ENCODE assay signal across 23 mouse cellular contexts in the genomic region with DNA sequence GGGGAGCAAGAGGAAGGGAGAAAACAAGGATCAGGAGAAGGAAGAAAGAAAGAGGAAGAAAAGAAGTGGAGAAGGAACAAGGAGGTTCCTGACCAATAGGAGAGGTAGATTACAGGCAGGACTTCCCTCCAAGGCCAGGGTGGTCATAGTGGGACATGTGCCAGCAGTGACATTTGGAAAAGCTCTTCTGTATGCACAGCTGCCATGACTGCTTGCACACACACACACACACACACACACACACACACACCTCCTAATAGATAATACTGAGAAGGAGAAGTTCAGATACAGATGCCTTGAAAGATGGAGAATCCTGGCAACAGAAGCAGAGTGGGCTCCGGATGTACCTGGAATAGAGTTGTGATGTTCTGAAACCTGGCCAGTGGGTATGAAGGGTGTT.
DNase-seq lines count a peak whose midpoint lies in the region; ATAC-seq and TF ChIP-seq lines count a peak whose summit lies in the region.
"Had no signal": no experiment of that assay in that cellular context is flagged by ENCODE, and none has a peak within 500 bp of the region (broad histone marks: within the 10 kb centered on the region; RNA-seq: fewer than 3 reads in every experiment).

No protein-coding gene starts in this region.

- no peak for TF ChIP-seq POLR2A in MEL (IDR thresholded peaks at IDR 0.05; ENCODE audit: control insufficient read depth in 1 of 2, insufficient read depth in 1 of 2, low read depth in 1 of 2, low read length in 2 of 2, poor library complexity in 1 of 2)

- H3K9me3 ChIP-seq in MEL (replicated peaks; ENCODE audit: insufficient read depth, low read length) = no peaks in the 10 kb centered on the region
- no peaks in the 10 kb centered on the region for H3K9me3 ChIP-seq in liver, embryonic 11.5 days (ENCODE audit: control insufficient read depth, low read length)
- H3K9me3 ChIP-seq: embryonic facial prominence, embryonic 13.5 days; embryonic facial prominence, embryonic 15.5 days; forebrain, embryonic 10.5 days; forebrain, embryonic 12.5 days had no signal

- H3K27ac ChIP-seq in MEL (ENCODE audit: control insufficient read depth, low read depth, low read length) = no peak overlapping the region
- H3K27ac ChIP-seq in liver, embryonic 11.5 days (ENCODE audit: low read depth, low read length) = no peak overlapping the region
- H3K27ac ChIP-seq: embryonic facial prominence, embryonic 13.5 days; embryonic facial prominence, embryonic 15.5 days; forebrain, embryonic 10.5 days; forebrain, embryonic 12.5 days had no signal

- no peak for TF ChIP-seq EP300 in MEL (IDR thresholded peaks at IDR 0.05; ENCODE audit: low read depth in 1 of 2, low read length in 2 of 2)

- no peak overlapping the region for H3K4me3 ChIP-seq in MEL (ENCODE audit: control insufficient read depth in 1 of 2, insufficient read depth in 1 of 2, low read depth in 2 of 2, low read length in 2 of 2)
- no peak overlapping the region for H3K4me3 ChIP-seq in liver, embryonic 11.5 days (ENCODE audit: low read depth, low read length)
- H3K4me3 ChIP-seq: embryonic facial prominence, embryonic 13.5 days; embryonic facial prominence, embryonic 15.5 days; erythroblast, embryonic 14.5 days; forebrain, embryonic 10.5 days; forebrain, embryonic 12.5 days had no signal

- no peak for TF ChIP-seq CTCF in MEL (IDR thresholded peaks at IDR 0.05 in 2 of 3, conservative IDR thresholded peaks at IDR 0.05 in 1 of 3; ENCODE audit: control insufficient read depth in 1 of 3, insufficient read depth in 1 of 3, low read depth in 2 of 3, low read length in 3 of 3, poor library complexity in 1 of 3, severe bottlenecking in 1 of 3)

- DNase-seq in heart, postnatal 4 days = peak; percentile 12
- DNase-seq in heart, postnatal 10 days = no peak
- DNase-seq in MEL (ENCODE audit: low read depth, low spot score) (peak; percentile 17), MEL-GATA-1-ER (ENCODE audit: extremely low read depth, low read depth) (peak; percentile 6)
- DNase-seq in ovary, postnatal 10 days (ENCODE audit: low spot score) = no peak
- DNase-seq in liver, embryonic 11.5 days (ENCODE audit: low spot score) = no peak
- DNase-seq: adrenal gland, adult 2 months; adrenal gland, postnatal 10 days; adrenal gland, postnatal 25 days; cerebellum, adult 11 months; cerebellum, adult 18-20 months; cerebellum, adult 8-10 months; cerebellum, adult 9-11 months; cerebellum, postnatal 14 days; cerebellum, postnatal 36 days; embryo, embryonic 11 days had no signal

- WGBS in liver, embryonic 11.5 days = 69% methylated on average over 1 of the region's 1 CpGs

- no peaks in the 10 kb centered on the region for H3K79me2 ChIP-seq in MEL (ENCODE audit: control insufficient read depth, insufficient read depth, low read length, poor library complexity)

- no peak for TF ChIP-seq RAD21 in MEL (IDR thresholded peaks at IDR 0.05; ENCODE audit: low read depth, low read length)

- H3K4me2 ChIP-seq in liver, embryonic 11.5 days = no peak overlapping the region
- H3K4me2 ChIP-seq: embryonic facial prominence, embryonic 13.5 days; embryonic facial prominence, embryonic 15.5 days; forebrain, embryonic 12.5 days had no signal

- intact Hi-C loops in heart, postnatal 10 days (cut with DNase I) = no loop called here

- no peaks in the 10 kb centered on the region for H3K27me3 ChIP-seq in MEL (ENCODE audit: control insufficient read depth in 1 of 2, insufficient read depth in 2 of 2, low read length in 2 of 2)
- H3K27me3 ChIP-seq in liver, embryonic 11.5 days (replicated peaks; ENCODE audit: control insufficient read depth, insufficient read depth, low read length) = no peaks in the 10 kb centered on the region
- H3K27me3 ChIP-seq: embryonic facial prominence, embryonic 13.5 days; embryonic facial prominence, embryonic 15.5 days had no signal

- peaks cover 0 to 14% of the 10 kb centered on the region in 2 experiments; a peak in 2 of 4 replicates for H3K4me1 ChIP-seq in MEL (ENCODE audit: control insufficient read depth in 1 of 2, insufficient read depth in 2 of 2, low read length in 2 of 2)
- H3K4me1 ChIP-seq in liver, embryonic 11.5 days (replicated peaks; ENCODE audit: control insufficient read depth, insufficient read depth, low read length) = no peaks in the 10 kb centered on the region
- H3K4me1 ChIP-seq: embryonic facial prominence, embryonic 15.5 days had no signal

- peaks cover 0 to 3% of the 10 kb centered on the region in 2 experiments; a peak in 1 of 4 replicates for H3K36me3 ChIP-seq in MEL (ENCODE audit: control insufficient read depth in 1 of 2, insufficient read depth in 2 of 2, low read length in 2 of 2)
- H3K36me3 ChIP-seq in liver, embryonic 11.5 days (ENCODE audit: control insufficient read depth, insufficient read depth, low read length) = no peaks in the 10 kb centered on the region
- H3K36me3 ChIP-seq: embryonic facial prominence, embryonic 13.5 days; embryonic facial prominence, embryonic 15.5 days; forebrain, embryonic 10.5 days; forebrain, embryonic 12.5 days had no signal

- H3K9ac ChIP-seq in MEL (ENCODE audit: control insufficient read depth, low read depth, low read length, poor library complexity, severe bottlenecking) = no peak overlapping the region
- no peak overlapping the region for H3K9ac ChIP-seq in liver, embryonic 11.5 days (ENCODE audit: low read depth, low read length)
- H3K9ac ChIP-seq: embryonic facial prominence, embryonic 13.5 days; embryonic facial prominence, embryonic 15.5 days; forebrain, embryonic 12.5 days had no signal

- ATAC-seq in liver, embryonic 11.5 days (replicated peaks; ENCODE audit: low FRiP score) = no peak
- ATAC-seq: forebrain, embryonic 14.5 days; forebrain, embryonic 16.5 days had no signal

TF ChIP-seq in MEL, 35 proteins besides CTCF, POLR2A, EP300 and RAD21:
- no peak for TF ChIP-seq E2F4 (IDR thresholded peaks at IDR 0.05; ENCODE audit: borderline replicate concordance, low read depth, low read length)
- no peak for TF ChIP-seq POLR2AphosphoS2 (IDR thresholded peaks at IDR 0.05; ENCODE audit: low read length)
- TF ChIP-seq SMC3 (IDR thresholded peaks at IDR 0.05; ENCODE audit: low read depth, low read length) = no peak
- no peak for TF ChIP-seq POLR2AphosphoS5 (IDR thresholded peaks at IDR 0.05; ENCODE audit: borderline replicate concordance, low read depth, low read length)
- TF ChIP-seq GATA1 (IDR thresholded peaks at IDR 0.05; ENCODE audit: low read depth, low read length) = no peak
- no peak for TF ChIP-seq ZMIZ1 (IDR thresholded peaks at IDR 0.05; ENCODE audit: low read depth, low read length)
- no peak for TF ChIP-seq BHLHE40 (IDR thresholded peaks at IDR 0.05; ENCODE audit: borderline replicate concordance, low read depth, low read length)
- TF ChIP-seq CHD2 (IDR thresholded peaks at IDR 0.05; ENCODE audit: low read length) = no peak
- TF ChIP-seq RCOR1 (IDR thresholded peaks at IDR 0.05; ENCODE audit: low read depth, low read length) = no peak
- TF ChIP-seq MAFK (IDR thresholded peaks at IDR 0.05; ENCODE audit: borderline replicate concordance, low read depth, low read length) = no peak
- TF ChIP-seq TAL1 (IDR thresholded peaks at IDR 0.05; ENCODE audit: low read length) = no peak
- no peak for TF ChIP-seq MAX (IDR thresholded peaks at IDR 0.05; ENCODE audit: low read length)
- no peak for TF ChIP-seq MYC (IDR thresholded peaks at IDR 0.05; ENCODE audit: low read depth, low read length)
- no peak for TF ChIP-seq MAZ (IDR thresholded peaks at IDR 0.05; ENCODE audit: low read depth, low read length)
- TF ChIP-seq MYB (IDR thresholded peaks at IDR 0.05; ENCODE audit: low read depth, low read length) = no peak
- TF ChIP-seq TBP (IDR thresholded peaks at IDR 0.05; ENCODE audit: low read depth, low read length) = no peak
- no peak for TF ChIP-seq ETS1 (IDR thresholded peaks at IDR 0.05; ENCODE audit: low read depth, low read length)
- TF ChIP-seq TCF12 (IDR thresholded peaks at IDR 0.05; ENCODE audit: low read depth, low read length) = no peak
TF ChIP-seq in MEL: peak in this region for 0.

Comparison
In these comparisons a context has a peak if more than half of its experiments do, and no peak if none do; other contexts are left out.
1. DNase-seq: peak in heart, postnatal 4 days (single experiment), MEL (single experiment) and MEL-GATA-1-ER (single experiment); none in heart, postnatal 10 days (0 of 2), ovary, postnatal 10 days (single experiment) and liver, embryonic 11.5 days (single experiment).